Comparison of ENCODE assay signal across 13 mouse cellular contexts in genomic region chr4:44160990-44161689, GRCm38 (mm10).
DNase-seq lines count a peak whose midpoint lies in the region; ATAC-seq and TF ChIP-seq lines count a peak whose summit lies in the region.
"Had no signal": no experiment of that assay in that cellular context is flagged by ENCODE, and none has a peak within 500 bp of the region (broad histone marks: within the 10 kb centered on the region; RNA-seq: fewer than 3 reads in every experiment).

No protein-coding gene starts in this region.

- no peak overlapping the region for H3K9ac ChIP-seq in intestine, embryonic 15.5 days
- no peak overlapping the region for H3K9ac ChIP-seq in liver, embryonic 15.5 days

- H3K27ac ChIP-seq in intestine, embryonic 15.5 days: 0 out of 2 replicates have a peak overlapping the region, but pooled peaks have one; percentile 7
- no peak overlapping the region for H3K27ac ChIP-seq in liver, embryonic 15.5 days (replicated peaks)
- H3K27ac ChIP-seq: left cerebral cortex, adult 2 months had no signal

- 55% methylated on average over 13 of the region's 13 CpGs for WGBS in intestine, embryonic 15.5 days
- 38% methylated on average over 13 of the region's 13 CpGs for WGBS in liver, embryonic 15.5 days (ENCODE audit: insufficient replicate concordance)
- 64% methylated on average over 13 of the region's 13 CpGs for WGBS in lung, adult 2 months

- no peaks in the 10 kb centered on the region for H3K9me3 ChIP-seq in intestine, embryonic 15.5 days
- no peaks in the 10 kb centered on the region for H3K9me3 ChIP-seq in liver, embryonic 15.5 days (replicated peaks)

- no peak for TF ChIP-seq POLR2A in lung, adult 2 months (IDR thresholded peaks at IDR 0.05; ENCODE audit: borderline replicate concordance, extremely low read depth, low read depth, low read length)

- peak; percentile 44 for DNase-seq in ES-CJ7 (ENCODE audit: low read depth, low spot score)
- DNase-seq in c-Kit-positive CD71-positive TER-119-negative erythroid progenitor cells, embryonic 14.5 days (ENCODE audit: low read depth): peak; percentile 50
- DNase-seq in urinary bladder, adult 18-20 months (ENCODE audit: low spot score in 2 of 2): no peak
- DNase-seq in lung, adult 2 months: no peak
- DNase-seq in natural killer cell, adult 2 months (ENCODE audit: low spot score in 2 of 2): no peak
- DNase-seq: adrenal gland, adult 8-10 months; cerebellum, adult 11-12 months; gastrocnemius, postnatal 36 days; heart, postnatal 14 days had no signal

- no peaks in the 10 kb centered on the region for H3K36me3 ChIP-seq in intestine, embryonic 15.5 days
- 0 out of 2 replicates have a peak, but pooled peaks cover 2% of the 10 kb centered on the region for H3K36me3 ChIP-seq in liver, embryonic 15.5 days (replicated peaks)

- H3K27me3 ChIP-seq in intestine, embryonic 15.5 days (replicated peaks): no peaks in the 10 kb centered on the region
- H3K27me3 ChIP-seq in liver, embryonic 15.5 days: no peaks in the 10 kb centered on the region

- H3K4me3 ChIP-seq in intestine, embryonic 15.5 days (replicated peaks): no peak overlapping the region
- no peak overlapping the region for H3K4me3 ChIP-seq in liver, embryonic 15.5 days (replicated peaks)
- H3K4me3 ChIP-seq in lung, adult 2 months (replicated peaks; ENCODE audit: extremely low read depth, low read depth, low read length): no peak overlapping the region
- H3K4me3 ChIP-seq: erythroblast, embryonic 14.5 days; left cerebral cortex, adult 2 months had no signal

- peaks cover 16% of the 10 kb centered on the region; the same call in 1 of the 2 replicates for H3K4me1 ChIP-seq in intestine, embryonic 15.5 days (replicated peaks)
- H3K4me1 ChIP-seq in liver, embryonic 15.5 days (replicated peaks): peaks cover 54% of the 10 kb centered on the region
- peaks cover 23% of the 10 kb centered on the region for H3K4me1 ChIP-seq in lung, adult 2 months (ENCODE audit: control insufficient read depth, insufficient read depth, low read length)

- ATAC-seq in intestine, embryonic 15.5 days: peak; percentile 87
- no peak for ATAC-seq in liver, embryonic 15.5 days (ENCODE audit: insufficient read depth)

- no peak overlapping the region for H3K4me2 ChIP-seq in intestine, embryonic 15.5 days (replicated peaks)
- peak overlapping the region; percentile 13 for H3K4me2 ChIP-seq in liver, embryonic 15.5 days

- no peak for TF ChIP-seq CTCF in lung, adult 2 months (IDR thresholded peaks at IDR 0.05; ENCODE audit: insufficient read depth, low read length)

Comparison
In these comparisons a context has a peak if more than half of its experiments do, and no peak if none do; other contexts are left out.
1. DNase-seq: peak in ES-CJ7 (single experiment) and c-Kit-positive CD71-positive TER-119-negative erythroid progenitor cells, embryonic 14.5 days (single experiment); none in urinary bladder, adult 18-20 months (0 of 2), lung, adult 2 months (single experiment) and natural killer cell, adult 2 months (0 of 2).